Mouse (Mus musculus) intestine, postnatal 0 days (tissue): ENCODE data around the gene Tas1r2. TPM values are rescaled to one million over a fixed set of nuclear protein-coding genes. Genes with fewer than 3 reads are reported as not detected.

Experiments used
- ATAC-seq: fragments of 200-750 bp; cut with Nextera tagmentation; 2 replicates; pipeline ENCODE4 v1.8.0; 2017; ENCODE audit warnings: mild to moderate bottlenecking, moderate TSS enrichment, moderate library complexity
- H3K27ac ChIP-seq: fragments of 300-500 bp; sonication (generic); 2 replicates; pipeline ENCODE4 v1.5.1; 2014; ENCODE audit warnings: mild to moderate bottlenecking, low read depth, low read length, moderate library complexity
- H3K27me3 ChIP-seq: fragments of 300-500 bp; sonication (generic); replicated peaks from 2 replicates; pipeline ENCODE4 v1.6.1; 2014; ENCODE audit warnings: low read length, mixed read lengths; ENCODE audit not compliant: control insufficient read depth, insufficient read depth
- H3K36me3 ChIP-seq: fragments of 300-500 bp; sonication (generic); 2 replicates; pipeline ENCODE4 v1.6.1; 2014; ENCODE audit warnings: mild to moderate bottlenecking, moderate library complexity; ENCODE audit not compliant: control insufficient read depth, insufficient read depth
- H3K4me1 ChIP-seq: fragments of 300-500 bp; sonication (generic); replicated peaks from 2 replicates; pipeline ENCODE4 v1.6.1; 2014; ENCODE audit warnings: antibody characterized with exemption, low read length, mixed read lengths; ENCODE audit not compliant: control insufficient read depth, insufficient read depth
- H3K4me2 ChIP-seq: fragments of 300-500 bp; sonication (generic); replicated peaks from 2 replicates; pipeline ENCODE4 v1.6.1; 2014; ENCODE audit warnings: low read depth, mild to moderate bottlenecking, moderate library complexity
- H3K4me3 ChIP-seq: fragments of 300-500 bp; sonication (generic); 2 replicates; pipeline ENCODE4 v1.5.1; 2014; ENCODE audit warnings: low read depth, low read length
- H3K9ac ChIP-seq: fragments of 300-500 bp; sonication (generic); 2 replicates; pipeline ENCODE4 v1.6.1; 2014; ENCODE audit warnings: mild to moderate bottlenecking, low read depth, low read length
- H3K9me3 ChIP-seq: fragments of 300-500 bp; sonication (generic); 2 replicates; pipeline ENCODE4 v1.6.1; 2016; ENCODE audit warnings: mixed run types; ENCODE audit not compliant: control insufficient read depth
- CTCF ChIP-seq: sonication (generic); IDR thresholded peaks from 2 replicates; pipeline ENCODE4 v1.5.1; 2016; ENCODE audit warnings: low read depth, mild to moderate bottlenecking, control low read depth, antibody characterized with exemption, moderate library complexity
- WGBS: fragments of 180-500 bp; shearing (Covaris S2); extraction: QIAGEN DNeasy Blood & Tissue Kit; methylation state at CpG from one replicate; pipeline ENCODE4 v1.1.7; 2014; 5-methylcytosine and 5-hydroxymethylcytosine counted together
- polyA plus RNA-seq: library from polyadenylated mRNA; unstranded; fragments of >200 nt; fragmentation: Nextera tagmentation; extraction: Ambion mirVana; gene quantifications from 2 replicates; pipeline ENCODE4 v1.2.1, GENCODE M21; 2015

Gene Tas1r2
- polyA plus RNA-seq, 1 experiment from 2014 or later, result not detected

DNA sequence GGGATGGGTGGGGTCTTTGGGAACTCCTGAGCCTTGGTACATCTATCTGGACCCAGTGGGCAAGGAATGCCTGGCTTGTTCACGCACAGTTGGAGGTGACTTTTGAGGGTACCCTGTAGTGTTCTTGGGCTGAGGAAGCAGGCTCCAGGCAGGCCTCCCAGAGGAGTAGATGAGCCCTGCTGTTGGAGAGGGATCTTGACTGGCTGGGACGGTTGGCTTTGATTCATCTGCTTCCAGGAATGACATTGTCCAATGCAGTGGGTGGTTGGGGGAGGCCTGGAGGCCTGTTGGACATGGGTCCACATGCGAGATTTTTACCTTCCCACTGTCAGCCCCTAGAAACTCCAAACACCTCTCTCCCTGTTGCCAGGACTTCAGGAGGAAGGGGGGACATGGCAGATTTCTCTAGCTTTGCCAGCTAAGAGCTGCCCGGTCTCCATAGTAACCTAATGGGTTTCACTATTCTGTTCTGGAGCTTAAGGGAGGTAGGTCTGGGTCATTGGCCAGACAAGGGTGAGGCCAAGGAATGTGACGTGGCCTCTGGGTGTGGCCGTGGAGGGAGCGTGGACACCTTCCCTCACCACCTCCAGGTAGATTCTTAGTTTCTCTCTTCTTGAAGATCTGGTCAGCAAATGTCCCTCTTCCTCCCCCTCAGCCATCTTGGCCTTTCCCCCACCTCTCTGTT, 21.6 kb upstream of the Tas1r2 start:
- 73% methylated on average over 7 of the region's 7 CpGs for WGBS
- no peaks in the 10 kb centered on the region for H3K4me1 ChIP-seq
- no peaks in the 10 kb centered on the region for H3K36me3 ChIP-seq
- H3K9me3 ChIP-seq, result no peaks in the 10 kb centered on the region
- H3K9ac ChIP-seq, result no peak overlapping the region
- H3K27ac ChIP-seq, result no peak overlapping the region
- no peak for ATAC-seq
- TF ChIP-seq CTCF, result no peak
- peaks cover 62% of the 10 kb centered on the region for H3K27me3 ChIP-seq
- no peak overlapping the region for H3K4me2 ChIP-seq
- no peak overlapping the region for H3K4me3 ChIP-seq

GRCm38 (mm10) chr4:139632254-139632580, 21.1 kb upstream of the Tas1r2 start:
- 67% methylated on average over 10 of the region's 10 CpGs for WGBS
- H3K27me3 ChIP-seq, result peaks cover 67% of the 10 kb centered on the region
- H3K9ac ChIP-seq, result no peak overlapping the region
- H3K27ac ChIP-seq, result no peak overlapping the region
- peaks cover 3% of the 10 kb centered on the region; the same call in 1 of the 2 replicates for H3K36me3 ChIP-seq
- TF ChIP-seq CTCF, result no peak
- H3K9me3 ChIP-seq, result no peaks in the 10 kb centered on the region
- no peak for ATAC-seq
- H3K4me2 ChIP-seq, result no peak overlapping the region
- H3K4me3 ChIP-seq, result no peak overlapping the region
- no peaks in the 10 kb centered on the region for H3K4me1 ChIP-seq

GRCm38 (mm10) chr4:139636373-139636772, 17.0 kb upstream of the Tas1r2 start:
- no peak overlapping the region for H3K9ac ChIP-seq
- peaks cover 80% of the 10 kb centered on the region for H3K27me3 ChIP-seq
- no peak for ATAC-seq
- H3K4me2 ChIP-seq, result no peak overlapping the region
- peak; percentile 97 for TF ChIP-seq CTCF
- H3K27ac ChIP-seq, result no peak overlapping the region
- H3K4me1 ChIP-seq, result 0 out of 2 replicates have a peak, but pooled peaks cover 3% of the 10 kb centered on the region
- peaks cover 8% of the 10 kb centered on the region; the same call in 1 of the 2 replicates for H3K36me3 ChIP-seq
- no peaks in the 10 kb centered on the region for H3K9me3 ChIP-seq
- H3K4me3 ChIP-seq, result no peak overlapping the region
- 22% methylated on average over 7 of the region's 7 CpGs for WGBS

DNA sequence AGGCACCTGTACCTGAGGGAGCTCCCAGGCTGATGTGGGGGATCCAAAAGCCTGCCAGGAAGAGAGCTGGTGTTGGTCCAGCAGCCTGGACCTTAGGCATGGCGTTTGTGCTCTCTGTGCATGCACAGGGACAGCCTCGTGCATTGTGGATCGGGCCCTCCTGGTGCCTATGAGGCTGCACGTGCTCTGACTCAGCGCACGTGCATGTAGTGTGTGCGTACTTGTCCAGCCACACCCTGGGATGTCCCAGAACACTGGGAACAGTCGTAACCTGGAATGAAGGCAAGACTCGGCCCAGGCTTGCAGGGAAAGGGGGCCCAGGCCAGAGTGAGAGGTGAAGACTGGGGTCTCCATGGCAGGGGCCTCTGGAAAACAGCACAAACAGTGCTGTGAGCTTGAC, 15.5 kb upstream of the Tas1r2 start:
- Histone ChIP-seq H3K4me1 (0 out of 2 replicates have a peak, but pooled peaks cover 3% of the 10 kb centered on the region), H3K4me2 (no peak overlapping the region), H3K36me3 (peaks cover 8% of the 10 kb centered on the region; the same call in 1 of the 2 replicates), H3K9me3 (no peaks in the 10 kb centered on the region), H3K4me3 (no peak overlapping the region), H3K27ac (no peak overlapping the region), H3K9ac (no peak overlapping the region), H3K27me3 (peaks cover 80% of the 10 kb centered on the region)
- WGBS, result 46% methylated on average over 9 of the region's 9 CpGs
- ATAC-seq, result peak; percentile 68
- no peak for TF ChIP-seq CTCF

DNA sequence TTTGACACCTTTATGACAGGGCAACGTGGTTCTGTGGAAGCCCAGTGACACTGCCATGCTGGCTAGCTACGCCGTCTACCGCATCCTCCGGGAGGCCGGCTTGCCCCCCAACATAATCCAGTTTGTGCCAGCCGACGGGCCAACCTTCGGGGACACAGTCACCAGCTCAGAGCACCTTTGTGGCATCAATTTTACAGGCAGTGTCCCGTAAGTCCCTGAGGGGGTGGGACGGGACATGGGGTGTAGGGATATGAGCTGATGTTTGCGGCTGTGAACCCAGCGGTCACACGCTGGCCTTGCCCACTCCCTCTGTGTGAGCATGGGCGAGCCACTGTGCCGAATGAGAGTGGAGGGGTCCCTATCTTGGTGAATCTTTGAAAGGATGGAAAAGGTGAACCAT, 15.0 kb upstream of the Tas1r2 start:
- H3K27ac ChIP-seq, result no peak overlapping the region
- peaks cover 76% of the 10 kb centered on the region for H3K27me3 ChIP-seq
- no peaks in the 10 kb centered on the region for H3K9me3 ChIP-seq
- 91% methylated on average over 16 of the region's 16 CpGs for WGBS
- 0 out of 2 replicates have a peak, but pooled peaks cover 3% of the 10 kb centered on the region for H3K4me1 ChIP-seq
- no peak for ATAC-seq
- no peak for TF ChIP-seq CTCF
- no peak overlapping the region for H3K9ac ChIP-seq
- H3K36me3 ChIP-seq, result peaks cover 8% of the 10 kb centered on the region; the same call in 1 of the 2 replicates
- H3K4me2 ChIP-seq, result no peak overlapping the region
- H3K4me3 ChIP-seq, result no peak overlapping the region

- TF ChIP-seq CTCF, result no peak
- H3K9ac ChIP-seq, result no peak overlapping the region
- WGBS, result 25% methylated on average over 12 of the region's 12 CpGs
- H3K9me3 ChIP-seq, result no peaks in the 10 kb centered on the region
- H3K4me2 ChIP-seq, result no peak overlapping the region
- H3K4me3 ChIP-seq, result no peak overlapping the region
- peaks cover 64% of the 10 kb centered on the region for H3K27me3 ChIP-seq
- no peak overlapping the region for H3K27ac ChIP-seq
- ATAC-seq, result no peak
- peaks cover 8% of the 10 kb centered on the region; the same call in 1 of the 2 replicates for H3K36me3 ChIP-seq
- 0 out of 2 replicates have a peak, but pooled peaks cover 3% of the 10 kb centered on the region for H3K4me1 ChIP-seq
These were observed 13.5 kb upstream of the Tas1r2 start for GRCm38 (mm10) chr4:139639801-139640200.
